20 mouse cellular contexts compared by ENCODE assay signal in the genomic region with DNA sequence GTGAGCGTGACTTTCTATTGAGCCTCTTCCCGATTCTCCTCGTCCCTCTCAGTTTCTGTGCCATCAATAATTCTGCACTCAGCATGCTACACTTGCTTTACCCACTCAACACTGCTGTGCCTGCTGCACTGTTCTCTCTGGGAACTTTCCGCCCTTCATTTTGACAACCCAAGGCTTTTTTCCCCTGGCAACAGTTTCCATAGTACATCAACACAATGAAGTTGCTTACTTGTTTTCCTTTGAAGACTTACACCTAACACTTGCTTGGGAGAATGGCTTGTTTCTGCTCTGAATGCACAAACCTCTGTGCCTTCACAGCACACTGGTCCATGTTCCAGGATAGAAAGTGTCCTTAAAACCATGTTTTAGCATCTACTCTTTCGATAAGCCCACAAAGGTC. TPM values are rescaled to one million over a fixed set of nuclear protein-coding genes. Genes with fewer than 3 reads are reported as not detected.
A peak's percentile ranks its signal among the peaks of the same experiment; 100 is the strongest.
DNase-seq lines count a peak whose midpoint lies in the region; ATAC-seq and TF ChIP-seq lines count a peak whose summit lies in the region.
"Had no signal": no experiment of that assay in that cellular context is flagged by ENCODE, and none has a peak within 500 bp of the region (broad histone marks: within the 10 kb centered on the region; RNA-seq: fewer than 3 reads in every experiment).

No protein-coding gene starts in this region.

- WGBS in olfactory bulb, adult 2 months: 49% methylated on average over 5 of the region's 5 CpGs

- peaks cover 19% of the 10 kb centered on the region for H3K4me1 ChIP-seq in olfactory bulb, adult 2 months (ENCODE audit: control insufficient read depth, insufficient read depth, low read length)

- no peak for TF ChIP-seq CTCF in gastrocnemius, adult 2 months (IDR thresholded peaks at IDR 0.05)
- no peak for TF ChIP-seq CTCF in olfactory bulb, adult 2 months (IDR thresholded peaks at IDR 0.05; ENCODE audit: insufficient read depth, low read depth, low read length)

- intact Hi-C loops in gastrocnemius, adult 2 months (cut with DNase I): no loop called here

- ATAC-seq in monocyte, adult 5-6 weeks (replicated peaks; ENCODE audit: insufficient number of reproducible peaks, low FRiP score, low TSS enrichment, poor library complexity, severe bottlenecking): no peak
- ATAC-seq: CD4-positive, CD25-positive, alpha-beta regulatory T cell, adult 4 months; forebrain, embryonic 16.5 days; intestine, embryonic 16.5 days had no signal

- no peak for TF ChIP-seq POLR2A in olfactory bulb, adult 2 months (IDR thresholded peaks at IDR 0.05; ENCODE audit: insufficient read depth, low read depth, low read length)

- H3K27ac ChIP-seq in gastrocnemius, adult 2 months: peak overlapping the region; percentile 87
- H3K27ac ChIP-seq in olfactory bulb, adult 2 months (ENCODE audit: insufficient read depth, low read depth, low read length): 0 out of 2 replicates have a peak overlapping the region, but pooled peaks have one; percentile 18
- H3K27ac ChIP-seq: embryonic facial prominence, embryonic 12.5 days; hindbrain, embryonic 15.5 days had no signal

- peak; percentile 39 to 81 for DNase-seq in adrenal gland, adult (ENCODE audit: inconsistent age in 2 of 2, low spot score in 1 of 2)
- DNase-seq in adrenal gland, postnatal 4 days (ENCODE audit: low spot score in 2 of 2): no peak
- no peak for DNase-seq in gastrocnemius, adult 2 months
- no peak for DNase-seq in gastrocnemius, postnatal 25 days
- peak; percentile 33 for DNase-seq in adrenal gland, postnatal 10 days
- DNase-seq: B cell, adult 2 months; cerebellum, adult 11-12 months; cerebellum, adult 9-10 months; cerebellum, postnatal 25 days; gastrocnemius, postnatal 36 days; kidney, adult 2 months had no signal

- no peak overlapping the region for H3K4me3 ChIP-seq in gastrocnemius, adult 2 months
- no peak overlapping the region for H3K4me3 ChIP-seq in olfactory bulb, adult 2 months (ENCODE audit: insufficient read depth, low read depth, low read length)
- H3K4me3 ChIP-seq: embryonic facial prominence, embryonic 12.5 days; heart, embryonic 12.5 days; hindbrain, embryonic 15.5 days had no signal

RNA-seq across cellular contexts. Expression of gene Tmtc1, which starts 46.9 kb away (rescaled TPM):
- total RNA-seq in adrenal gland, postnatal 4 days (2021): 10 to 100 TPM; 10.2 to 12.4 TPM
- total RNA-seq in gastrocnemius, adult 2 months (2021): 10 to 100 TPM; 55.4 to 64.8 TPM
- 10 to 100 TPM; 64.0 to 64.8 TPM for total RNA-seq in gastrocnemius, postnatal 25 days (2021)
- 10 to 100 TPM in 1 of 2 experiments, 1 to 10 TPM in 1; 8.5 to 15.2 TPM for total RNA-seq in adrenal gland, postnatal 10 days (2021)
- 92.0 TPM in 1 of 2 replicates, not detected in the other for polyA plus RNA-seq in olfactory bulb, adult 2 months (2012; ENCODE audit: insufficient read depth, insufficient read length, low replicate concordance, missing spikeins)
- total RNA-seq in monocyte, adult 5-6 weeks (2017): 0.85 to 8.4 TPM (median 2.0 TPM) in 3 replicates
- polyA plus RNA-seq: CD4-positive, CD25-positive, alpha-beta regulatory T cell, adult 4 months; G1E had no signal

Comparison
In these comparisons a context has a peak if more than half of its experiments do, and no peak if none do; other contexts are left out.
1. DNase-seq: peak in adrenal gland, adult (2 of 2) and adrenal gland, postnatal 10 days (single experiment); none in adrenal gland, postnatal 4 days (0 of 2), gastrocnemius, adult 2 months (single experiment) and gastrocnemius, postnatal 25 days (single experiment).